Mouse (Mus musculus) colon, adult 2 months (tissue): Measurements from ENCODE around the gene Nkiras1. TPM values are rescaled to one million over a fixed set of nuclear protein-coding genes. Genes with fewer than 3 reads are reported as not detected.

Experiments used
- polyA plus RNA-seq: library from polyadenylated mRNA; depleted of rRNA; stranded (reverse); fragments of >200 nt; gene quantifications from 2 replicates; pipeline ENCODE4 v1.2.3, GENCODE M21; 2012; rRNA removed

Nkiras1 gene
- polyA plus RNA-seq, result 2.2 TPM in 2 replicates

GRCm38 (mm10) chr14:18270529-18271441 lies at the start of gene Nkiras1, which contains the start of gene Rpl15:
Nkiras1 (plus strand) TSS chr14:18271136.
Rpl15 (minus strand) TSS chr14:18271391.

GRCm38 (mm10) chr14:18238750-18239731 lies 31.9 kb upstream of the Nkiras1 start, which contains the start of gene Nr1d2:
Nr1d2 (minus strand) TSS chr14:18239127.

DNA sequence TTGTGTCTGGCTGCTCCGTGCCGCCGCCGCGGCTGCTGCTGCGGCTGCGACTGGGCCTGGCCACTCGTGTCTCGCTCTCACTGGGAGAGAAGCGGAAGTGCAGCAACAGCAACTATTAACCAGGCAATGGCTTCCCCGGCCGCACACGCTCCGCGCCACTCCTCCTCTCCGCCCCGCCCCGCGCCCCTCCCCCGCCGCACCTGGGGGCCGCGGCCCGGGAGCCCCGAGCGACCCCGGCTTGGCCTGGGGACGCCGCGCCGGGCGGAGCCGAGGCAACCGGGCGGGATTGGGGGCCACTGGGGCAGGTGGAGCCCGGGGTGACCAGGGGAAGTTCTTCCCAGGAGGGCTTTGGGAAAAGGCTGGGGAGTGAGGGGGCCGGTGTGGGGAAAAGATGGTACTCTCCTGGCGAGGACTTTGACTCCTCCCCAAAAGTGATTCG lies 60.8 kb downstream of the Nkiras1 start, which contains the start of gene Ube2e1:
Ube2e1 (minus strand) TSS at position 167 of the 439 bp plus-strand sequence.

Other genes with a start within 250 kb of the Nkiras1 start
- 12.7 and 12.8 TPM in 2 replicates for gene Nr1d2, start 32.0 kb upstream of the Nkiras1 start, polyA plus RNA-seq
- gene Rpl15, start 255 bp downstream of the Nkiras1 start, polyA plus RNA-seq, result 181 and 193 TPM in 2 replicates
- 11.1 and 11.5 TPM in 2 replicates for gene Ube2e1, start 60.7 kb downstream of the Nkiras1 start, polyA plus RNA-seq